Mouse (Mus musculus): ENCODE measurements around the gene Map4.

GRCm38 (mm10) chr9:109968351-109969116 is 37.3 kb downstream of the Map4 start:
- TF ChIP-seq POLR2A (IDR thresholded peaks at IDR 0.05; ENCODE audit: low read depth, low read length) (no peak), CTCF (conservative IDR thresholded peaks at IDR 0.05; ENCODE audit: insufficient read depth, insufficient read length, low read depth, low read length) (no peak)

Measured in kidney, adult 2 months (tissue).